Mouse (Mus musculus) neural tube, embryonic 11.5 days (tissue): ENCODE data around the gene Rtl8a. TPM values are rescaled to one million over a fixed set of nuclear protein-coding genes. Genes with fewer than 3 reads are reported as not detected.
"Not testable (repeated sequence)": the region's sequence is repeated elsewhere in the genome, so short reads cannot be mapped to it uniquely, and the experiment has no call there.

Source experiments
- ATAC-seq: fragments of 200-750 bp; cut with Nextera tagmentation; 2 replicates; pipeline ENCODE4 v1.8.0; 2017; ENCODE audit warnings: moderate number of reproducible peaks, mild to moderate bottlenecking, moderate TSS enrichment, moderate library complexity; ENCODE audit not compliant: insufficient read depth, low FRiP score, low TSS enrichment
- DNase-seq: peaks from one replicate; pipeline ENCODE4 v3.0.0-alpha.2; 2015; ENCODE audit warnings: low spot score
- H3K27ac ChIP-seq: fragments of 300-500 bp; sonication (generic); 2 replicates; pipeline ENCODE4 v1.5.1; 2014; ENCODE audit warnings: low read depth, mild to moderate bottlenecking, low read length
- H3K27me3 ChIP-seq: fragments of 300-500 bp; sonication (generic); 2 replicates; pipeline ENCODE4 v1.6.1; 2014; ENCODE audit warnings: mild to moderate bottlenecking, low read length, mixed read lengths; ENCODE audit not compliant: control insufficient read depth, insufficient read depth
- H3K36me3 ChIP-seq: fragments of 300-500 bp; sonication (generic); 2 replicates; pipeline ENCODE4 v1.6.1; 2014; ENCODE audit warnings: mild to moderate bottlenecking, low read length, moderate library complexity, mixed read lengths; ENCODE audit not compliant: control insufficient read depth, insufficient read depth
- H3K4me1 ChIP-seq: fragments of 300-500 bp; sonication (generic); 2 replicates; pipeline ENCODE4 v1.6.1; 2014; ENCODE audit warnings: low read length, mixed read lengths; ENCODE audit not compliant: control insufficient read depth, insufficient read depth
- H3K4me2 ChIP-seq: fragments of 300-500 bp; sonication (generic); 2 replicates; pipeline ENCODE4 v1.6.1; 2014; ENCODE audit warnings: low read depth, mild to moderate bottlenecking, moderate library complexity
- H3K4me3 ChIP-seq: fragments of 300-500 bp; sonication (generic); 2 replicates; pipeline ENCODE4 v1.5.1; 2014; ENCODE audit warnings: low read depth, low read length
- H3K9ac ChIP-seq: fragments of 300-500 bp; sonication (generic); 2 replicates; pipeline ENCODE4 v1.6.1; 2014; ENCODE audit warnings: mild to moderate bottlenecking, low read length
- H3K9me3 ChIP-seq: fragments of 300-500 bp; sonication (generic); 2 replicates; pipeline ENCODE4 v1.6.1; 2016; ENCODE audit warnings: low read length; ENCODE audit not compliant: control insufficient read depth
- WGBS: fragments of 180-500 bp; shearing (Covaris S2); extraction: QIAGEN DNeasy Blood & Tissue Kit; methylation state at CpG from one replicate; pipeline ENCODE4 v1.1.7; 2014; 5-methylcytosine and 5-hydroxymethylcytosine counted together
- polyA plus RNA-seq: library from polyadenylated mRNA; unstranded; fragments of >200 nt; fragmentation: Nextera tagmentation; extraction: Ambion mirVana; gene quantifications from 2 replicates; pipeline ENCODE4 v1.2.1, GENCODE M21; 2014

The Rtl8a gene
- polyA plus RNA-seq, 1 experiment from 2014 or later: 116 TPM

- no CpG with 5 or more reads among the region's 36 CpGs for WGBS
- DNase-seq, H3K36me3 ChIP-seq, H3K27ac ChIP-seq, H3K9ac ChIP-seq, H3K4me1 ChIP-seq, H3K27me3 ChIP-seq, H3K9me3 ChIP-seq: not testable (repeated sequence)
- Histone ChIP-seq H3K4me2 (peak overlapping the region; percentile 20; the same call in 1 of the 2 replicates), H3K4me3 (peak overlapping the region; percentile 20; the same call in 1 of the 2 replicates)
- peak; percentile 74 for ATAC-seq
Observed at GRCm38 (mm10) chrX:53669557-53670270, 26.2 kb upstream of the Rtl8a start.

GRCm38 (mm10) chrX:53652917-53653316, 9.4 kb upstream of the Rtl8a start:
- H3K4me1 ChIP-seq, H3K9me3 ChIP-seq, H3K4me2 ChIP-seq, H3K27me3 ChIP-seq, DNase-seq, H3K36me3 ChIP-seq, ATAC-seq, H3K9ac ChIP-seq, H3K4me3 ChIP-seq, H3K27ac ChIP-seq: not testable (repeated sequence)
- 82% methylated on average over 4 of the region's 4 CpGs for WGBS

DNA sequence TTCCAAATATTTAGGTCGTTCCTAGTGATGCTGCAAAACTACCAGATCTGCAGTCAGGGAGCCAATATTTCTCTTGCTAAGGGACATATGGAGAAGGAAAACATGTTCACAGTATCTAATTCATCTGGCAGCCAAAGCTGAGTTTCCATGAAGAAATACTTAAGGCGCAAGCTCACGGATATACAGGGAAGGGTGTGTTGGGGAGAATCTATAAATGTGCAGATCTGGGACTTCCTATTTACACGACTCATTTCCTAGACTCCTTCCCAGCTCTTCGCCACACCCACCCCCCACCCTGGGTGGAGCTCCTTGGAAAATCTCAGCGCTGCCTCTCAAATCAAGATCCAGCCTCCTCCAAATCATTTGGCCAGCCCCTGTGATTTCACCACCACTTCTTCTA, 2.4 kb upstream of the Rtl8a start:
- no peak for DNase-seq
- 77% methylated on average over 6 of the region's 6 CpGs for WGBS
- Histone ChIP-seq H3K4me2 (no peak overlapping the region), H3K9me3 (no peaks in the 10 kb centered on the region), H3K27me3 (no peaks in the 10 kb centered on the region), H3K9ac (no peak overlapping the region), H3K4me1 (no peaks in the 10 kb centered on the region), H3K36me3 (no peaks in the 10 kb centered on the region), H3K27ac (no peak overlapping the region), H3K4me3 (no peak overlapping the region)
- ATAC-seq: no peak

DNA sequence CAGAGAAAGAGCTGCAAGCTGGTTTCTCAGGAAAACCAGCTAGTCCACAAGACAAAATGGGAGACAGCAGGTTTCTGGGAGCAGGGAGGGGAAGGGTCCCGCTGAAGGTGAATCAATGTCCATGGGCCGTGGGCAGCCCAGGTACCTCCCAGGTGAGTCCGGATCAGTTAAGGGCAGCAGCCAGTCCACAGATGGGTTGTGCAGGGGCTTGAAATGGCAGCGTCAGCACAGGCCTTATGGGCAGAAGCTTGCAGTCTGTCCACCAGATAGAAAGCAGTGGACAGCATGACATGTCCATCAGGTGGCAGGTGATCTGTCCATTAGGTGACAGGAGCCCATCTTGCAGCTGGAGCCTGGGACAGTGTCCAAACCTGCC, 890 bp downstream of the Rtl8a start:
- H3K36me3 ChIP-seq, DNase-seq, H3K27ac ChIP-seq, H3K4me1 ChIP-seq, H3K9me3 ChIP-seq, H3K9ac ChIP-seq, H3K4me2 ChIP-seq, H3K4me3 ChIP-seq, H3K27me3 ChIP-seq: not testable (repeated sequence)
- WGBS: 71% methylated on average over 2 of the region's 4 CpGs
- 0 out of 2 replicates have a peak, but pooled peaks have one; percentile 8 for ATAC-seq

GRCm38 (mm10) chrX:53638107-53638506, 5.4 kb downstream of the Rtl8a start:
- ATAC-seq, H3K27ac ChIP-seq, H3K4me2 ChIP-seq, H3K4me3 ChIP-seq, H3K36me3 ChIP-seq, H3K9me3 ChIP-seq, H3K27me3 ChIP-seq, H3K4me1 ChIP-seq, H3K9ac ChIP-seq, DNase-seq: not testable (repeated sequence)
- WGBS: 70% methylated on average over 3 of the region's 3 CpGs

DNA sequence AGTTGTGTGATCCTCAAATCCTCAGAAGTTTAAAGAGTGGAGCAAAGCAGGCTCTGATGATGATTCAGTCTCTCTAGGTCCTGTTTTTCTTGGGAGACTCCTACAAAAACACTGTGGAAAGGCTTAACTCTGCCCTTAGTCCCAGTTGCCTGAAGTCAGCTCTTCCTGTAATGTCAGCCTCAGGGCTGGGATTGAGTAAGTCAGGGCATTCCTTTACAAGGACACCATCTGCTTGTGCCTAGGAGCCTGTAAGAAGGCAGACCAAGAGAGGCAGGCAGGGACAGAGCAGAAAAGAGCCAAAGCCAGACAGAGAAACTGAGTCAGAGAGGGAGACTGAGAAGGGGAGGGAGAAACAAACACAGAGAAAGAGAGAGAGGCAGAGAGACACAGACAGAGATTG, 32.1 kb downstream of the Rtl8a start:
- not testable (repeated sequence) for H3K27ac ChIP-seq, H3K27me3 ChIP-seq, H3K4me2 ChIP-seq, H3K9me3 ChIP-seq, H3K36me3 ChIP-seq, H3K9ac ChIP-seq, ATAC-seq, H3K4me3 ChIP-seq, H3K4me1 ChIP-seq, DNase-seq

GRCm38 (mm10) chrX:53610571-53610970, 32.9 kb downstream of the Rtl8a start:
- Histone ChIP-seq H3K27me3 (no peaks in the 10 kb centered on the region), H3K9me3 (no peaks in the 10 kb centered on the region), H3K27ac (no peak overlapping the region), H3K36me3 (no peaks in the 10 kb centered on the region), H3K9ac (no peak overlapping the region), H3K4me1 (no peaks in the 10 kb centered on the region), H3K4me2 (no peak overlapping the region), H3K4me3 (no peak overlapping the region)
- 3% methylated on average over 3 of the region's 3 CpGs for WGBS
- peak; percentile 23 for DNase-seq
- no peak for ATAC-seq

- H3K4me3 ChIP-seq: peak within 1 kb of the TSS; percentile 36
- peak within 1 kb of the TSS; percentile 52 for H3K9ac ChIP-seq
- ATAC-seq, H3K36me3 ChIP-seq, H3K9me3 ChIP-seq, DNase-seq, H3K27ac ChIP-seq, H3K4me1 ChIP-seq, H3K27me3 ChIP-seq: not testable (repeated sequence)
- 70% methylated on average over 2 of the region's 4 CpGs for WGBS
- H3K4me2 ChIP-seq: peak within 1 kb of the TSS; percentile 45
Observed at GRCm38 (mm10) chrX:53608879-53609278, 34.6 kb downstream of the Rtl8a start, which contains the start of gene Gm14597. Gene Gm14597 (minus strand): TSS chrX:53608979.

GRCm38 (mm10) chrX:53608122-53608813, 35.2 kb downstream of the Rtl8a start:
- peak overlapping the region; percentile 45 for H3K4me2 ChIP-seq
- peak overlapping the region; percentile 36 for H3K4me3 ChIP-seq
- H3K27me3 ChIP-seq: no peaks in the 10 kb centered on the region
- DNase-seq (peak; percentile 12), ATAC-seq (peak; percentile 70)
- WGBS: 25% methylated on average over 16 of the region's 18 CpGs
- peak overlapping the region; percentile 52 for H3K9ac ChIP-seq
- H3K9me3 ChIP-seq: no peaks in the 10 kb centered on the region
- no peak overlapping the region for H3K27ac ChIP-seq
- no peaks in the 10 kb centered on the region for H3K4me1 ChIP-seq
- no peaks in the 10 kb centered on the region for H3K36me3 ChIP-seq
